Mouse (Mus musculus) C2C12 (cell line): ENCODE results near the gene Col27a1.

Experiments used
- CEBPB ChIP-seq: IDR thresholded peaks from one replicate; pipeline ENCODE4 v1.6.1; 2011; ENCODE audit warnings: low read depth, mild to moderate bottlenecking, control low read depth, moderate library complexity
- CTCF ChIP-seq: IDR thresholded peaks from one replicate; pipeline ENCODE4 v1.5.1; 2011; ENCODE audit not compliant: control insufficient read depth, insufficient read depth, insufficient read length
- FOSL1 ChIP-seq: IDR thresholded peaks from one replicate; pipeline ENCODE4 v1.8.0; 2011; ENCODE audit warnings: mild to moderate bottlenecking, low read length; ENCODE audit not compliant: poor library complexity, insufficient read depth, severe bottlenecking
- MAX ChIP-seq: IDR thresholded peaks from one replicate; pipeline ENCODE4 v1.6.1; 2011; ENCODE audit warnings: mild to moderate bottlenecking, control low read depth
- MYOG ChIP-seq: IDR thresholded peaks from one replicate; pipeline ENCODE4 v1.6.1; 2011; ENCODE audit not compliant: control insufficient read depth, insufficient read length; ENCODE audit errors: extremely low read depth
- USF1 ChIP-seq: IDR thresholded peaks from one replicate; pipeline ENCODE4 v1.6.1; 2011; ENCODE audit warnings: low read depth, mild to moderate bottlenecking, control low read depth, moderate library complexity

- TF ChIP-seq CTCF = no peak
- TF ChIP-seq USF1 = no peak
- TF ChIP-seq MAX = no peak
- TF ChIP-seq CEBPB = no peak
- TF ChIP-seq MYOG = no peak
- no peak for TF ChIP-seq FOSL1
Measured at GRCm38 (mm10) chr4:63237225-63237624, 23.4 kb downstream of the Col27a1 start.
